Mouse (Mus musculus) kidney, adult 2 months (tissue): Measurements from ENCODE around the gene Sox30.

Source experiments
- CTCF ChIP-seq: fragments of 200-500 bp; conservative IDR thresholded peaks from 2 replicates; pipeline ENCODE4 v1.5.1; 2011; ENCODE audit warnings: low read depth, mild to moderate bottlenecking, control low read depth, low read length, moderate library complexity, mixed read lengths; ENCODE audit not compliant: insufficient read depth, insufficient read length
- POLR2A ChIP-seq: fragments of 200-500 bp; IDR thresholded peaks from one replicate; pipeline ENCODE4 v1.6.1; 2011; ENCODE audit warnings: low read depth, low read length, control low read depth

GRCm38 (mm10) chr11:46056770-46057411 lies 76.8 kb downstream of the Sox30 start:
- no peak for TF ChIP-seq CTCF
- no peak for TF ChIP-seq POLR2A
